Mouse (Mus musculus) kidney, adult 2 months (tissue): ENCODE results near the gene Wdr62. TPM values are rescaled to one million over a fixed set of nuclear protein-coding genes. Genes with fewer than 3 reads are reported as not detected.

Experiments
- DNase-seq: peaks from one replicate; pipeline ENCODE4 v3.0.0; 2021
- H3K27ac ChIP-seq: fragments of 200-500 bp; 2 replicates; pipeline ENCODE4 v1.5.1; 2012; ENCODE audit warnings: low read depth, low read length, control low read depth, inconsistent platforms; ENCODE audit not compliant: insufficient read depth
- H3K27me3 ChIP-seq: fragments of 200-500 bp; replicated peaks from 2 replicates; pipeline ENCODE4 v1.6.1; 2012; ENCODE audit warnings: mild to moderate bottlenecking, moderate library complexity, low read length, inconsistent platforms; ENCODE audit not compliant: control insufficient read depth, insufficient read depth
- H3K36me3 ChIP-seq: fragments of 200-500 bp; 2 replicates; pipeline ENCODE4 v1.6.1; 2012; ENCODE audit warnings: mild to moderate bottlenecking, moderate library complexity, low read length, inconsistent platforms; ENCODE audit not compliant: control insufficient read depth, insufficient read depth
- H3K4me1 ChIP-seq: fragments of 200-500 bp; 2 replicates; pipeline ENCODE4 v1.6.1; 2011; ENCODE audit warnings: low read length; ENCODE audit not compliant: control insufficient read depth, insufficient read depth
- H3K4me3 ChIP-seq: fragments of 200-500 bp; 2 replicates; pipeline ENCODE4 v1.5.1; 2011; ENCODE audit warnings: mild to moderate bottlenecking, low read depth, low read length, control low read depth; ENCODE audit not compliant: insufficient read depth
- CTCF ChIP-seq: fragments of 200-500 bp; conservative IDR thresholded peaks from 2 replicates; pipeline ENCODE4 v1.5.1; 2011; ENCODE audit warnings: low read depth, mild to moderate bottlenecking, control low read depth, low read length, moderate library complexity, mixed read lengths; ENCODE audit not compliant: insufficient read depth, insufficient read length
- POLR2A ChIP-seq: fragments of 200-500 bp; IDR thresholded peaks from one replicate; pipeline ENCODE4 v1.6.1; 2011; ENCODE audit warnings: low read depth, low read length, control low read depth
- WGBS: fragments of 180-500 bp; shearing (Covaris S2); methylation state at CpG from one replicate; pipeline ENCODE4 v1.1.7; 2018; 5-methylcytosine and 5-hydroxymethylcytosine counted together
- polyA plus RNA-seq: library from polyadenylated mRNA; depleted of rRNA; stranded (reverse); fragments of >200 nt; gene quantifications from 2 replicates; pipeline ENCODE4 v1.2.3, GENCODE M21; 2012

Gene Wdr62
- polyA plus RNA-seq, 1 experiment: 5.8 TPM

GRCm38 (mm10) chr7:30197592-30198129, 82.6 kb downstream of the Wdr62 start:
- Histone ChIP-seq H3K27me3 (no peaks in the 10 kb centered on the region), H3K27ac (no peak overlapping the region), H3K4me3 (no peak overlapping the region), H3K36me3 (no peaks in the 10 kb centered on the region), H3K4me1 (peaks cover 2% of the 10 kb centered on the region; the same call in 1 of the 2 replicates)
- WGBS: 61% methylated on average over 5 of the region's 5 CpGs
- DNase-seq: peak; percentile 29
- TF ChIP-seq POLR2A (no peak), CTCF (no peak)

GRCm38 (mm10) chr7:30196171-30196570, 84.0 kb downstream of the Wdr62 start:
- Histone ChIP-seq H3K36me3 (no peaks in the 10 kb centered on the region), H3K27ac (no peak overlapping the region), H3K4me1 (peaks cover 2% of the 10 kb centered on the region; the same call in 1 of the 2 replicates), H3K27me3 (no peaks in the 10 kb centered on the region), H3K4me3 (no peak overlapping the region)
- WGBS: 24% methylated on average over 6 of the region's 6 CpGs
- DNase-seq: no peak
- TF ChIP-seq CTCF: no peak
- TF ChIP-seq POLR2A: no peak

GRCm38 (mm10) chr7:30195461-30195860, 84.8 kb downstream of the Wdr62 start:
- H3K27ac ChIP-seq: no peak overlapping the region
- H3K4me3 ChIP-seq: no peak overlapping the region

GRCm38 (mm10) chr7:30194884-30195283, 85.3 kb downstream of the Wdr62 start:
- under 1% methylated on average over 28 of the region's 28 CpGs for WGBS
- H3K36me3 ChIP-seq: no peaks in the 10 kb centered on the region; the same call in 1 of the 2 replicates
- H3K27ac ChIP-seq: peak overlapping the region; percentile 95
- TF ChIP-seq CTCF: no peak
- peak; percentile 68 for TF ChIP-seq POLR2A
- no peaks in the 10 kb centered on the region for H3K27me3 ChIP-seq
- peak; percentile 97 for DNase-seq
- peaks cover 2% of the 10 kb centered on the region; the same call in 1 of the 2 replicates for H3K4me1 ChIP-seq
- H3K4me3 ChIP-seq: peak overlapping the region; percentile 90

More at GRCm38 (mm10) chr7:30195461-30195860, 84.8 kb downstream of the Wdr62 start:
- 59% methylated on average over 6 of the region's 6 CpGs for WGBS
- no peak for DNase-seq
- H3K27me3 ChIP-seq: no peaks in the 10 kb centered on the region
- TF ChIP-seq CTCF (no peak), POLR2A (no peak)
- H3K4me1 ChIP-seq: peaks cover 2% of the 10 kb centered on the region; the same call in 1 of the 2 replicates
- no peaks in the 10 kb centered on the region for H3K36me3 ChIP-seq

GRCm38 (mm10) chr7:30194101-30194831, 86.0 kb downstream of the Wdr62 start:
- TF ChIP-seq CTCF: no peak
- Histone ChIP-seq H3K4me1 (peaks cover 2% of the 10 kb centered on the region; the same call in 1 of the 2 replicates), H3K27ac (peak overlapping the region; percentile 95), H3K4me3 (peak overlapping the region; percentile 90), H3K27me3 (no peaks in the 10 kb centered on the region), H3K36me3 (no peaks in the 10 kb centered on the region; the same call in 1 of the 2 replicates)
- under 1% methylated on average over 26 of the region's 26 CpGs for WGBS
- peak; percentile 46 for DNase-seq

GRCm38 (mm10) chr7:30193581-30194100, 86.6 kb downstream of the Wdr62 start:
- Histone ChIP-seq H3K27ac (no peak overlapping the region), H3K27me3 (no peaks in the 10 kb centered on the region), H3K4me1 (peaks cover 2% of the 10 kb centered on the region; the same call in 1 of the 2 replicates), H3K4me3 (peak overlapping the region; percentile 90), H3K36me3 (no peaks in the 10 kb centered on the region; the same call in 1 of the 2 replicates)
- whole genome bisulfite sequencing: 2% methylated on average over 26 of the region's 26 CpGs
- TF ChIP-seq POLR2A (no peak), CTCF (no peak)
- DNase-seq: peak; percentile 92

- no peak overlapping the region for H3K27ac ChIP-seq
These were observed 87.2 kb downstream of the Wdr62 start for GRCm38 (mm10) chr7:30193013-30193412.

More at GRCm38 (mm10) chr7:30193013-30193412, 87.2 kb downstream of the Wdr62 start:
- no peak for DNase-seq
- H3K4me1 ChIP-seq: peaks cover 2% of the 10 kb centered on the region; the same call in 1 of the 2 replicates
- H3K4me3 ChIP-seq: no peak overlapping the region
- 61% methylated on average over 9 of the region's 9 CpGs for WGBS
- no peaks in the 10 kb centered on the region; the same call in 1 of the 2 replicates for H3K36me3 ChIP-seq
- H3K27me3 ChIP-seq: no peaks in the 10 kb centered on the region
- TF ChIP-seq POLR2A (no peak), CTCF (no peak)
